ENCODE assay signal across 8 mouse cellular contexts in genomic region chrX:20425140-20425838, GRCm38 (mm10). TPM values are rescaled to one million over a fixed set of nuclear protein-coding genes. Genes with fewer than 3 reads are reported as not detected.
A peak's percentile ranks its signal among the peaks of the same experiment; 100 is the strongest.
DNase-seq lines count a peak whose midpoint lies in the region; ATAC-seq lines count a peak whose summit lies in the region.

Gene Jade3 (plus strand): TSS chrX:20425688.

- peak; percentile 89 for DNase-seq in NIH3T3 (ENCODE audit: low read depth)
- peak; percentile 69 for DNase-seq in cerebellum, adult 9-10 months
- peak; percentile 78 for DNase-seq in hindbrain, embryonic 11.5 days (ENCODE audit: low spot score)
- DNase-seq in layer of hippocampus, postnatal 25 days (ENCODE audit: extremely low spot score in 1 of 2, low spot score in 1 of 2) = peak; percentile 40
- DNase-seq in lung, postnatal 14 days = peak; percentile 76
- DNase-seq in retina, adult 2 months (ENCODE audit: low read depth, low spot score) = peak; percentile 55
- DNase-seq in thymus, postnatal 25 days = peak; percentile 82

- WGBS in hindbrain, embryonic 11.5 days = 19% methylated on average over 28 of the region's 67 CpGs

- peak within 1 kb of the TSS; percentile 58 for H3K4me3 ChIP-seq in hindbrain, embryonic 11.5 days (ENCODE audit: low read depth, low read length)

- H3K9ac ChIP-seq in hindbrain, embryonic 11.5 days (ENCODE audit: low read depth, low read length) = peak within 1 kb of the TSS; percentile 68

- no peaks in the 10 kb centered on the region for H3K27me3 ChIP-seq in hindbrain, embryonic 11.5 days (ENCODE audit: control insufficient read depth, insufficient read depth, low read length)

- H3K9me3 ChIP-seq in hindbrain, embryonic 11.5 days (ENCODE audit: control insufficient read depth, low read length) = no peaks in the 10 kb centered on the region

- peak within 1 kb of the TSS; percentile 51 for H3K4me2 ChIP-seq in hindbrain, embryonic 11.5 days (replicated peaks; ENCODE audit: low read depth, low read length)

- H3K27ac ChIP-seq in hindbrain, embryonic 11.5 days (ENCODE audit: low read depth, low read length) = peak within 1 kb of the TSS; percentile 78

- ATAC-seq in frontal cortex, adult (ENCODE audit: low TSS enrichment) = peak; percentile 89
- ATAC-seq in hindbrain, embryonic 11.5 days (ENCODE audit: low FRiP score) = peak; percentile 98

- no peaks in the 10 kb centered on the region for H3K36me3 ChIP-seq in hindbrain, embryonic 11.5 days (ENCODE audit: control insufficient read depth, insufficient read depth, low read length)

- H3K4me1 ChIP-seq in hindbrain, embryonic 11.5 days (replicated peaks; ENCODE audit: control insufficient read depth, insufficient read depth, low read length) = no peaks in the 10 kb centered on the region

RNA-seq across cellular contexts. Expression of gene Jade3, which starts in this region (rescaled TPM):
- 7.2 and 9.1 TPM in 2 replicates for polyA plus RNA-seq in hindbrain, embryonic 11.5 days (2014; fragmentation: Nextera tagmentation; extraction: Ambion mirVana)
- 1 to 10 TPM; 6.6 to 6.9 TPM for total RNA-seq in layer of hippocampus, postnatal 25 days (2021)

Comparison
In these comparisons a context has a peak if more than half of its experiments do, and no peak if none do; other contexts are left out.
1. Peak in every context shown above with its lines: DNase-seq, ATAC-seq, H3K4me3 ChIP-seq and H3K27ac ChIP-seq.